Mouse (Mus musculus) stomach, embryonic 15.5 days (tissue): ENCODE results near the gene Krtcap2. TPM values are rescaled to one million over a fixed set of nuclear protein-coding genes. Genes with fewer than 3 reads are reported as not detected.
A peak's percentile ranks its signal among the peaks of the same experiment; 100 is the strongest.

Experiments
- ATAC-seq: fragments of 200-750 bp; cut with Nextera tagmentation; 2 replicates; pipeline ENCODE4 v1.8.0; 2017; ENCODE audit warnings: low read depth, moderate number of reproducible peaks, moderate TSS enrichment; ENCODE audit not compliant: insufficient read depth, low FRiP score
- H3K27ac ChIP-seq: fragments of 300-500 bp; sonication (generic); 2 replicates; pipeline ENCODE4 v1.5.1; 2015; ENCODE audit warnings: mild to moderate bottlenecking, inconsistent platforms
- H3K27me3 ChIP-seq: fragments of 300-500 bp; sonication (generic); replicated peaks from 2 replicates; pipeline ENCODE4 v1.6.1; 2015; ENCODE audit warnings: inconsistent platforms
- H3K36me3 ChIP-seq: fragments of 300-500 bp; sonication (generic); 2 replicates; pipeline ENCODE4 v1.6.1; 2015; ENCODE audit warnings: inconsistent platforms
- H3K4me1 ChIP-seq: fragments of 300-500 bp; sonication (generic); 2 replicates; pipeline ENCODE4 v1.6.1; 2015; ENCODE audit warnings: inconsistent platforms
- H3K4me2 ChIP-seq: fragments of 300-500 bp; sonication (generic); 2 replicates; pipeline ENCODE4 v1.6.1; 2015; ENCODE audit warnings: mild to moderate bottlenecking, inconsistent platforms
- H3K4me3 ChIP-seq: fragments of 300-500 bp; sonication (generic); replicated peaks from 2 replicates; pipeline ENCODE4 v1.5.1; 2015; ENCODE audit warnings: inconsistent platforms
- H3K9ac ChIP-seq: fragments of 300-500 bp; sonication (generic); 2 replicates; pipeline ENCODE4 v1.6.1; 2015; ENCODE audit warnings: inconsistent platforms
- H3K9me3 ChIP-seq: fragments of 300-500 bp; sonication (generic); 2 replicates; pipeline ENCODE4 v1.6.1; 2016; ENCODE audit warnings: inconsistent platforms
- WGBS: fragments of 180-500 bp; shearing (Covaris S2); methylation state at CpG from one replicate; pipeline ENCODE4 v1.1.7; 2015; 5-methylcytosine and 5-hydroxymethylcytosine counted together
- polyA plus RNA-seq: library from polyadenylated mRNA; unstranded; fragments of >200 nt; fragmentation: Nextera tagmentation; extraction: Ambion mirVana; gene quantifications from 2 replicates; pipeline ENCODE4 v1.2.1, GENCODE M21; 2015

Gene Krtcap2
- polyA plus RNA-seq, result 374 and 406 TPM in 2 replicates

DNA sequence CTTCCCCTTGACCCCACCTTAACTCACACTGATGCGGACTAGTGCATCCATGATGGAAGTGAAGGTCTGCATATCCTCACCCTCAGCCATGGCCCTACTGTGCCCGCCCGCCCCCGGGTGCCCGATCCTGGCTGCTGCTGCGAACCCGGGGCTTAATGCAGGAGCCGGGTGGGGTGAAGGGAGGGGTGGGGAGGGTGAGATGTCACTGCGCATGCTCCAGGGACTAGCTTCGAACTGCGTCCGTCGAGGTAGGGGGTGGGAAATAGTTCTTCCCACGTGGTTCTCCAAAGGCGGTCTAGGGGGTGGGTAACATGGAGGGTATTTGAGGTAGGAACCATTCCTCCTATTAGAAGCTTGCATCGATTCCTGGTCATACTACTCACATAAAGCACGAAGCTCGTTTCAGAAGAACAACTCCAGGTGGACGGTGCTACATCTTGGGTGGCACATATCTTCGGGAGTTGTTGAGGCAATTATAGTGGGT, at the start of gene Krtcap2:
Gene Krtcap2 (plus strand): TSS at position 279 of the 484 bp plus-strand sequence.
- Histone ChIP-seq H3K4me1 (peaks cover 37% of the 10 kb centered on the region), H3K9ac (peak within 1 kb of the TSS; percentile 75), H3K27me3 (no peaks in the 10 kb centered on the region), H3K4me2 (peak within 1 kb of the TSS; percentile 81), H3K9me3 (no peaks in the 10 kb centered on the region), H3K36me3 (peaks cover 9% of the 10 kb centered on the region; the same call in 1 of the 2 replicates), H3K4me3 (peak within 1 kb of the TSS; percentile 71), H3K27ac (peak within 1 kb of the TSS; percentile 67)
- 5% methylated on average over 20 of the region's 20 CpGs for WGBS
- ATAC-seq, result peak; percentile 21; the same call in 1 of the 2 replicates

DNA sequence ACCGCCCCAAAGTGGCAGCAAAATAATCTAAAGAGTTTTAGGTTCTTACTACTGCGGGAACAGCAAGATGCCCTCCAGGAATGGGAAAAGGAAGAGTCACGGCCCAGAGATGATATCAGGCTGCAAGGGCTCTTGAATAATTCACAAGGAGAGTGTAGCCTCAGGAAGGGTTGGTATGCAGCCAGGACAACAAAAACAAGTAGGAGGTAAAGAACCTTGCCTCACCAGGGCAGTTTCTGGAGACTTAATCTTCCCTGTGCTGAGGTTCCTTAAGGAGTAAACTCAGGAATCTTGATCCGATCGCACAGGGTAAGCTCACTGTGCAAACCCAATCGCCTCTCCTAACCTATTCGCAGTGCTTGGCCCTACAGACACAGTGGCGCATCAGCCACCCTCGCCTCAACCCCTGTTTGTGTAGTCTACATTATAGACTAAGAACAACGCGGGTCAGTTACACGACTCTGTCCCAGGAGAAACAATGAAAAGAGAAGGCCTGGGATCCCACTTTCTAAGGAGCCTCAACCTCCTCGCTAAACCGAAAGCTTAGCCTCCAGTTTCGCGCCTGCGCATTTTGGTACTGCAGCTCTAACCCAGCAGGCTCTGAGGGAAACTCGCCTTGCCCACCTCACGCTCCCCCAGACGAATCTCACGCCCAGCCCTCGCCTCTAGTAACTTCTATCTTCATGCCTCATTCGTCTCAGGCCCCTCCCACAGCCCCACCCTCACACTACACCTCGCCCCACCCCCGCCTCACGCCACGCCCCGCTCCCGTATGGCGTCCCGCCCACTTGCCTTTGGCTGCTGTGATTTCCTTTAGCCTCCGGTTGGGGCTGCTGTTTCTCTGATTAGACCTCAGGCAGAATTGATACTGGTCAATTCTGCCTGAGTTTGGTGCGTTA, 49.5 kb upstream of the Krtcap2 start:
- H3K4me1 ChIP-seq, result peaks cover 8% of the 10 kb centered on the region; the same call in 1 of the 2 replicates
- 8% methylated on average over 33 of the region's 33 CpGs for WGBS
- H3K27ac ChIP-seq, result peak overlapping the region; percentile 84
- H3K36me3 ChIP-seq, result no peaks in the 10 kb centered on the region
- H3K27me3 ChIP-seq, result no peaks in the 10 kb centered on the region
- H3K9me3 ChIP-seq, result no peaks in the 10 kb centered on the region
- H3K4me2 ChIP-seq, result peak overlapping the region; percentile 66
- peak overlapping the region; percentile 45 for H3K4me3 ChIP-seq
- ATAC-seq, result peak; percentile 97
- peak overlapping the region; percentile 45 for H3K9ac ChIP-seq

DNA sequence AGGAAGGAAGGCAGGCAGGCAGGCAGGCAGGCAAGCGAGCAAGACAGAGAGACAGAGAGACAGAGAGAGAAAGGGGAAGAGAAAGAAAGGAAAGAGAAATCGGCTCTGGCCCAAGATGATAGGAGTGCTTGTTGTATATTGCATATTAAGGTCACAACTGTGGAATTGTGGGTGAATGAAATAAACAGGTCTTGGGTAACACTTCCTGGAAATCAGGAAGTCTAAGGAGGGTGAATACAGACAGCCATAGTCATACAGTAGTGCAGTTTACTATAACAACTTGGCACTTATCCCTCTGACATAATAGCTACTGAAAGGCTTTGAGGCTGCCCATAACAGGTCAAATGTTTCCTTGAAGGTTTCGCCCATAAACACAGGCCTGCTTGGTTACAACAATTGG, 45.9 kb upstream of the Krtcap2 start:
- Histone ChIP-seq H3K27me3 (no peaks in the 10 kb centered on the region), H3K36me3 (no peaks in the 10 kb centered on the region), H3K9ac (no peak overlapping the region), H3K4me1 (peaks cover 12% of the 10 kb centered on the region), H3K4me2 (no peak overlapping the region), H3K9me3 (no peaks in the 10 kb centered on the region), H3K4me3 (no peak overlapping the region), H3K27ac (no peak overlapping the region)
- 79% methylated on average over 3 of the region's 3 CpGs for WGBS
- no peak for ATAC-seq

DNA sequence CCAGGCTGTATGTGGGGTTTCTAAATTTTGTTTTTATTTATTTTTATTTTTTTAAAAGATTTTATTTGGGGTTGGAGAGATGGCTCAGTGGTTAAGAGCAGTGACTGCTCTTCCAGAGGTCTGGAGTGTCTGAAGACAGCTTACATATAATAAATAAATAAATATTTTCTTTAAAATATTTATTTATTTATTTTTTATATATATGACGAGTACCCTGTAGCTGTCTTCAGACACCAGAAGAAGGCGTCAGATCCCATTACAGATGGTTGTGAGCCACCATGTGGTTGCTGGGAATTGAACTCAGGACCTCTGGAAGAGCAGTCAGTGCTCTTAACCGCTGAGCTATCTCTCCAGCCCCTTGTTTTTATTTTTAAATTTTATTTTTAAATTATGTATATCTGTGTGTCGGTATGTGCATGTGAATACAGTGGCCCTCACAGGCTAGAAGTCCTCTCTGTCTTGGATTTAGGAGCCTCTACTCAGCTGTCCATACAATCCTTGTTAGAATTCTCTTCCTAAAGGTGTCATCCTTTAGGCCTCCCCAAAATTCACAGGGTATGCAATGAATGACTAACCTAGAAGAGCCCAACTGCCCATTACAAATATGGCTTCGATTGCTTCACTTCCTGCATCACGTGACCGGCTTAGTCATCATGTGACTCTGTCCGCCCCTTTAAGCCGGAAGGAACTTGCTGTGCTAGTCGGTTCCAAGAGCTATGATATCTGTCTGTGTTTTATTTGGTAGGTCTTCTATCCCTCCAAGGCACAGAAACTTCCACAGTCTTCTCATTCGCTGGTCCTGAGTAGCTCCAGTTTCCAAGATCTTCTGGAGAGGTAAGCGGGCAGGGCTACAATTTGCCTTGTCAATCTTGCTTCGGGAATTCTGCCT, 43.3 kb upstream of the Krtcap2 start, which contains the start of gene Gba:
Gene Gba (plus strand): TSS at position 676 of the 889 bp plus-strand sequence.
- peak within 1 kb of the TSS; percentile 53 for H3K4me2 ChIP-seq
- peak; percentile 82 for ATAC-seq
- peaks cover 4% of the 10 kb centered on the region for H3K4me1 ChIP-seq
- WGBS, result 26% methylated on average over 13 of the region's 13 CpGs
- H3K36me3 ChIP-seq, result peaks cover 14% of the 10 kb centered on the region
- H3K9me3 ChIP-seq, result no peaks in the 10 kb centered on the region
- peak within 1 kb of the TSS; percentile 14; the same call in 1 of the 2 replicates for H3K9ac ChIP-seq
- H3K27me3 ChIP-seq, result no peaks in the 10 kb centered on the region
- peak within 1 kb of the TSS; percentile 48 for H3K4me3 ChIP-seq
- no peak within 1 kb of the TSS for H3K27ac ChIP-seq

DNA sequence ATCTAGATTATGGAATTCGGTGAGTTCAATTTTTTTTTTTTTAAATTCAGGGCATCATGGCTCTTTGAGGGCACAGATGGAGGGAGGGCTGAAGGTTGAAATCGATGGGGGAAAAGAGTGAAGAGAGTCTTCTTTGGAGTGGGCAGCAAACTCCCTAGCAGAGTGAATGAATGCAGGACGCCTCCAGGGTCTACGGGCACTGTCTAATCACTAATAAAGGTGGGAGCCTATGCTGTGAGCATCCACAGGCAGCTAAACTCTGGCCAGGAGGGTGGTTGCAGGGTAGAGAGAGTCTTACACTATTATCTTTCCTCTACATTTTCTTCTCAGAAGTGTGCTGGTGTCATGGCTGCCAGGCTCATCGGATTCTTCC, 42.6 kb upstream of the Krtcap2 start:
- H3K4me2 ChIP-seq, result peak overlapping the region; percentile 53
- peak overlapping the region; percentile 14; the same call in 1 of the 2 replicates for H3K9ac ChIP-seq
- peaks cover 16% of the 10 kb centered on the region for H3K36me3 ChIP-seq
- no peaks in the 10 kb centered on the region for H3K27me3 ChIP-seq
- peak overlapping the region; percentile 48 for H3K4me3 ChIP-seq
- H3K27ac ChIP-seq, result no peak overlapping the region
- no peaks in the 10 kb centered on the region for H3K9me3 ChIP-seq
- no peak for ATAC-seq
- 32% methylated on average over 5 of the region's 5 CpGs for WGBS
- peaks cover 4% of the 10 kb centered on the region for H3K4me1 ChIP-seq

DNA sequence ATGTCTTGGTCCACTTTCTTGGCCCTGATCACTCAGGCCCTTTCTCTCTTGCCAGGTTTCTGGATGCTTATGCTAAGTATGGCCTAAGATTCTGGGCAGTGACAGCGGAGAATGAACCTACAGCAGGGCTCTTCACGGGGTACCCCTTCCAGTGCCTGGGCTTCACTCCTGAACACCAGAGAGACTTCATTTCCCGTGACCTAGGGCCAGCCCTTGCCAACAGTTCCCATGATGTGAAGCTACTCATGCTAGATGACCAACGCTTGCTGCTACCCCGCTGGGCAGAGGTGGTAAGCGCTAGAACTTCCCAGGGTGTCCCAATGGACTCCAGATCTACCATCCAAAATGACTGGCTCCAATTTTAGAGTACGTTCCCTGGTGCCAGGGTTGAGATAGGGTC, 39.7 kb upstream of the Krtcap2 start:
- Histone ChIP-seq H3K4me2 (no peak overlapping the region), H3K9ac (no peak overlapping the region), H3K4me1 (peaks cover 4% of the 10 kb centered on the region), H3K36me3 (peaks cover 28% of the 10 kb centered on the region), H3K9me3 (no peaks in the 10 kb centered on the region), H3K27me3 (no peaks in the 10 kb centered on the region), H3K27ac (no peak overlapping the region), H3K4me3 (no peak overlapping the region)
- ATAC-seq, result no peak
- 93% methylated on average over 7 of the region's 7 CpGs for WGBS

DNA sequence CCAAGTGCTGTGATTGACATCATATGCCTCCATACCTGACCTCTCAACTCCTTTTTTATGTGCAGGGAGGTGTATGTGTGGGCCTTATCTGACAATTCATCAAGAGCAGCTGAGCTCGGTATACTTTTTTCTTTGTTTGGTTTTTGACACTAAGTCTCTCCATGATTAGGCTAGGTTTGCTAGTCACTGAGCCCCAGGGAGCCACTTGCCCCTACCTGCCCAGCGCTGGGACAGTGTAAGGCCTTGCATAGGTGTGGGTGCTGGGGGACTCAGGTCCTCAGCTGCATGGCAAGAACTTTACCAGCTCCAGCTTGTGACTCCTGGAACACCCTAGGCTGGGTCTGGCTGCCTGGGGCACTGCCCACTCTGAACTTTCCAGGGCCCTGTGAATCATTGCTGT, 39.1 kb upstream of the Krtcap2 start:
- 73% methylated on average over 2 of the region's 2 CpGs for WGBS

DNA sequence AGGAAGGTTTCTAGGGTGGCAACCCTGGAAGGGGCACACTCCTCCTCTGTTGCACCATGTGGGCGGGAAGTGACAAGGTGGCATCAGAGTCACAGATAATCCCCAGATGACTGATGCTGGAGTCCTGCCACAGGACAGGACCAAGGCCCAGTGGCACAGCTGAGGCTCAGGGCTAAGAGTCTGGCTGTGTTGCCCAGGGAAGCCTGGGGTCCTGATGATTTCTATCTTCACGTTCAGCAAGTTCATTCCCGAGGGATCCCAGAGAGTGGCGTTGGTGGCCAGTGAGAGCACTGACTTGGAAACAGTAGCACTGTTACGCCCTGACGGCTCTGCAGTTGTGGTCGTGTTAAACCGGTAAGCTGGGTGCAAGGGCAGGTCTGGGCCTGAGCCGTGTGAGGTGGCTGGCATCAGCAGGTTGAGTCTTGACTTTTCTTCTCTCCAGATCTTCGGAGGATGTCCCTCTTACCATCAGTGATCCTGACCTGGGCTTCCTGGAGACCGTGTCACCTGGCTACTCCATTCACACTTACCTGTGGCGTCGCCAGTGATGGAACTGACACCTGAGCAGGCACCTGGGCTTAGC, 37.6 kb upstream of the Krtcap2 start:
- 83% methylated on average over 13 of the region's 13 CpGs for WGBS
- peaks cover 28% of the 10 kb centered on the region for H3K36me3 ChIP-seq
- no peak overlapping the region for H3K4me3 ChIP-seq
- no peak overlapping the region for H3K9ac ChIP-seq
- H3K27me3 ChIP-seq, result no peaks in the 10 kb centered on the region
- H3K9me3 ChIP-seq, result no peaks in the 10 kb centered on the region
- ATAC-seq, result no peak
- no peak overlapping the region for H3K4me2 ChIP-seq
- H3K4me1 ChIP-seq, result peaks cover 9% of the 10 kb centered on the region
- H3K27ac ChIP-seq, result no peak overlapping the region

More for the DNA sequence above, 39.1 kb upstream of the Krtcap2 start:
- no peak overlapping the region for H3K4me3 ChIP-seq
- no peaks in the 10 kb centered on the region for H3K27me3 ChIP-seq
- no peak overlapping the region for H3K27ac ChIP-seq
- H3K4me1 ChIP-seq, result peaks cover 4% of the 10 kb centered on the region
- peaks cover 28% of the 10 kb centered on the region for H3K36me3 ChIP-seq
- H3K9me3 ChIP-seq, result no peaks in the 10 kb centered on the region
- no peak overlapping the region for H3K9ac ChIP-seq
- ATAC-seq, result no peak
- H3K4me2 ChIP-seq, result no peak overlapping the region

DNA sequence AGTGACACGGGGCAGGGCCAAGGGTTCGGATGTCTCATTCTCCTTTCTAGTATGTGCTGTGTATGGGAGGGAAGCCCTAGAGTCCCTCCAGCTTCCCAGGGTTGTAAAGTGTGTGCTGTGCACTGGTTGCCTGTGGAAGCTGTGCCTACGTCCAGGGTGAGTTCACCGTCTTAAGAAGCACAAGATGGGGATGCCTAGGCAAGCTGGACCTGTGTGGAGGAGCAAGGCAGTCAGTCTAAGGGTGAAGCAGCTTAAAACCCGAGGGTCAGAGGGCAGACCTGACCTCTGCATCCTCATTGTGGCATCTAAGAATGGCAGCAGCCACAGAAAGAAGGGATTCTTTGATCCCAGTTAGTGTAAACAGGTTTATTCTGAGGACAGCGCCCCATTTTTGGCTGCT, 37.0 kb upstream of the Krtcap2 start:
- no peaks in the 10 kb centered on the region for H3K9me3 ChIP-seq
- ATAC-seq, result no peak
- H3K4me2 ChIP-seq, result no peak overlapping the region
- H3K4me3 ChIP-seq, result no peak overlapping the region
- no peak overlapping the region for H3K27ac ChIP-seq
- no peaks in the 10 kb centered on the region for H3K27me3 ChIP-seq
- no peak overlapping the region for H3K9ac ChIP-seq
- 84% methylated on average over 6 of the region's 6 CpGs for WGBS
- peaks cover 28% of the 10 kb centered on the region for H3K36me3 ChIP-seq
- H3K4me1 ChIP-seq, result peaks cover 6% of the 10 kb centered on the region; the same call in 1 of the 2 replicates

DNA sequence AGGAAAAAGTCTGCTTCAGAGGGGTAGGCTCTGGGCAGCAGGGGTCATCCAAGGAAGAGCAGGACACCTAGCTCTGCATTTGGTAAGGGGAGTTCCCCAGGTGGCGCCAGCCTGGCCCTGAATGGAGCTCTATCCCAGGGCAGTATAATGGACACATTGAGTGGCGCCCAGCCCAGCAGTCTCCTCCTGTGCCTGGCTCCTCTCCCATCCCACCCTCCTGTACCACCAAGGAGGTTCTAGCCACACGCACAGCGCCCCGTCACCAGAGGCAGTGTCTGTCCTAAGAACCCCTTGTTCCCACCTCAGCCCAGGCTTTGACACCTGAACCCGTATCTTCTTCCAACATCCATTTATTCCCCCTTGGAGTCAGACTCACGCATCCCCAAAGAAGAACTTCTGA, 36.0 kb upstream of the Krtcap2 start:
- no peak overlapping the region for H3K27ac ChIP-seq
- peaks cover 28% of the 10 kb centered on the region for H3K36me3 ChIP-seq
- no peak for ATAC-seq

DNA sequence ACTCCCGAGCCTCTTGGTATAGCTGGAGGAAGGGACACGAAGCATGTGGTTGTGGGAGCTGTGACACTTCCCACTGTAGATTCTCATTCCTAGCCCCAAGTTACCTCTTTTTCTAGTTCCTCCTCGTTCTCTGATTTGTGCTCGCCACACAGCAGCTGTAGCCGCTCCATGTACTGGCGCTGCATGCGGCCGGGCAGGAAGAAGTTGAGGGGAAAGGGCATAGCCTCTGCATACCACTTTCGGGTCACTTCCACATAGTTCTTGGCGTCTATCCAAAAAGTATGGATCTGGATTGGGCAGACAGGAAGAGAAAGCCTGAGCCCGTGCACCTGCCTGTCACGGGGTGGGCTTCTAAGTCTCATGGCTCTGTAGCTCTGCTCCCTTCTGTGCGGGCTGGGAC, 35.6 kb upstream of the Krtcap2 start:
- Histone ChIP-seq H3K27me3 (no peaks in the 10 kb centered on the region), H3K27ac (no peak overlapping the region), H3K4me3 (no peak overlapping the region), H3K9me3 (no peaks in the 10 kb centered on the region), H3K4me2 (no peak overlapping the region), H3K36me3 (peaks cover 27% of the 10 kb centered on the region), H3K9ac (no peak overlapping the region), H3K4me1 (peaks cover 12% of the 10 kb centered on the region)
- WGBS, result 71% methylated on average over 13 of the region's 13 CpGs
- ATAC-seq, result no peak

More for the DNA sequence above, 36.0 kb upstream of the Krtcap2 start:
- Histone ChIP-seq H3K27me3 (no peaks in the 10 kb centered on the region), H3K4me3 (no peak overlapping the region), H3K9ac (no peak overlapping the region), H3K4me2 (no peak overlapping the region), H3K4me1 (peaks cover 8% of the 10 kb centered on the region), H3K9me3 (no peaks in the 10 kb centered on the region)
- 84% methylated on average over 7 of the region's 7 CpGs for WGBS
